Mouse (Mus musculus) c-Kit-positive CD71-positive TER-119-negative erythroid progenitor cells, embryonic 14.5 days (primary cell): ENCODE results near the gene St3gal5.
"Not testable (repeated sequence)": the region's sequence is repeated elsewhere in the genome, so short reads cannot be mapped to it uniquely, and the experiment has no call there.

ENCODE experiments used
- DNase-seq: peaks from one replicate; pipeline ENCODE4 v3.0.0-alpha.2; 2013; ENCODE audit warnings: low read depth

St3gal5 gene

GRCm38 (mm10) chr6:72132671-72133214 is 35.4 kb downstream of the St3gal5 start:
- DNase-seq = no peak

GRCm38 (mm10) chr6:72134850-72135515 is 37.6 kb downstream of the St3gal5 start:
- DNase-seq = peak; percentile 46

DNA sequence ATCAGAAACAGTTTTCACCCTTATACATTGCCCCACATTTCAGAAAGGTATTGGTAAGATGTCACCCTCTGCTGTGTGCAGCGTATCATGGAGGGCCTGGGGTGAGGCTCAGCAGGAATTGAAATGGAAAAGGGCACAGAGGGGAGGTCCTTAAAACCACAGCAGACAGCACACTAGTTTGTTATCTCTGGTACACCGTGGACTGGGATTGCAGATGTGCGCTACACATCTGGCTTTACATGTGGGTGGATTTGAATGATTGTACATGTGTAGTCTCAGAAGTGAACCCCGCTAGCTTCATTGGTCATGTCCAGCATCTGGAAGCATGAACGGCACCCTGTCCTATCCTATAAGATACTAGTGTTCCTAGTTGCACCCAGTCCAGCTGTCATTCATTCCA is 38.6 kb downstream of the St3gal5 start:
- no peak for DNase-seq

GRCm38 (mm10) chr6:72136543-72136942 is 39.2 kb downstream of the St3gal5 start:
- DNase-seq = no peak

GRCm38 (mm10) chr6:72139508-72140193 is 42.3 kb downstream of the St3gal5 start:
- DNase-seq = no peak

GRCm38 (mm10) chr6:72140371-72140770 is 43.0 kb downstream of the St3gal5 start:
- peak; percentile 28 for DNase-seq

- DNase-seq = no peak
Measured at GRCm38 (mm10) chr6:72141191-72141590, 43.8 kb downstream of the St3gal5 start.

GRCm38 (mm10) chr6:72142561-72142960 is 45.2 kb downstream of the St3gal5 start:
- no peak for DNase-seq

DNA sequence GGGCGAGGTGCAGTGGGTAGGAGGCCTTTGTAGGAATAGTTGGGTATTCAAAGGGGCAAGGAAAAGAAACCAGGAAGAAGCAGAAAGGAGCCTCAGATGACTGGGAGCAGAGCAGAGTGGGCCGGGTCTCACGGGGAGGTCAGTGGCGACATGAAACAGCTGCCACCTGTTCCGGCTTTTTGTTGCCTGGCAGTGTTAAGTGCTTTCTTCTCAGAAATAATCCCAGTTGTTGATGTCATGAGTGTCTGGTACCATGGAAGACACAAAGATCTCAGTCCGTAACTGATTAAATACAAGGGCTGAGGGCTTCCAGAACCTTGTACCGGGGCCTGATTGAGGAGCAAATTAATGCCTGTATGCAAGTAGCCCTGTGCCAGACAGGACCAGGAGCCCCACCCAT is 47.0 kb downstream of the St3gal5 start:
- DNase-seq = no peak

DNA sequence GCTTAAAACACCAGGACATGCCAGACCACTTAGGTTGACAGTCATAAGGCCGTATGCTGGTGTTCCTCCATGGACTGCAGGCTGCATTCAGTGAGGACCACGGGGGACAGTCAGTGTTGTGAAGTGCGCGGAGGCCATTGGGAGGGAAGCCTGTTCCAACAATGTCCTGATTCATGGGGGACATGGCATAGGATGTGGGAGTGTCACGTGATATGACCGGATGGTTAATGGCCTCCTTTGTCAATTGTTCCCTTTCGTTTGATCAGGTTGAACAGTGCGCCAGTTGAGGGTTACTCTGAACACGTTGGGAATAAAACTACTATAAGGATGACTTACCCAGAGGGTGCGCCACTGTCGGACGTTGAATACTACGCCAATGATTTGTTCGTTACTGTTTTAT is 49.4 kb downstream of the St3gal5 start:
- DNase-seq = no peak

GRCm38 (mm10) chr6:72148721-72149120 is 51.3 kb downstream of the St3gal5 start:
- no peak for DNase-seq

DNA sequence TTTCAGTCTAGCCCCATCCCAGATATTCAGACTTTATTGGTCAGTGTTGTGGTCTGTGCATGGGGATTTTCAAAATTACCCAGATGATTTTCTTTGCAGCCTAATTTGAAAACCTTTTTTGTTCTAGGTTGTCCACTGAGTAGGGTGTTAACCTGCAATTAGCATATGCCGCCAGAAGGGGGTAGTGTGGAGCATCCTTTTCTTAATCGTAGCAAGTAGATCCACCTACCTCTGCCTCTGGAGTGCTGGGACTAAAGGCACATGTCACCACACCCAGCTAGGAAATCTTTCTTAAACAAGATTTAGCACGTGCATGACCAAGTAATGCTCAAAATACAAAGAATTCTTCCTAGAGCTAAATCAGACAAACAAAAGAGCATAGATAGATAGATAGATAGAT is 52.4 kb downstream of the St3gal5 start:
- DNase-seq = no peak

DNA sequence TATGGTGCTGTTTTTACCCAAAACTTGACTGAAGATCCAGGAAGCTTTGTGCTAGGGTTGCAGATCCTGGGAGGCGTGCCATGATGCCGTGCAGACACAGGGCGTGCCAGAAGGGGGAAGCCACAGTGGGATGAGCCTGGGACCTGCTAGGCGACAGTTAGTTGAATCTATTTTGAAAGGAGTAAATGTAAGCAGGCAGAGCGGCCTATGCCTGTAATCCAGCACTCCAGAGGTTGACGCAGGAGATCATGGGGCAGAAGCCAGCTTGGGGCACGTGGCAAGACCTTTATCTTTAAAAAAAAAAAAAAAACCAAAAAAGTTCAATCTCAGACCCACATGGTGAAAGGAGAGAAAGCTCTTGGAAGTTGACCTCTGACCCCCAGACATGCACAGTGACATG is 55.3 kb downstream of the St3gal5 start:
- DNase-seq = no peak

DNA sequence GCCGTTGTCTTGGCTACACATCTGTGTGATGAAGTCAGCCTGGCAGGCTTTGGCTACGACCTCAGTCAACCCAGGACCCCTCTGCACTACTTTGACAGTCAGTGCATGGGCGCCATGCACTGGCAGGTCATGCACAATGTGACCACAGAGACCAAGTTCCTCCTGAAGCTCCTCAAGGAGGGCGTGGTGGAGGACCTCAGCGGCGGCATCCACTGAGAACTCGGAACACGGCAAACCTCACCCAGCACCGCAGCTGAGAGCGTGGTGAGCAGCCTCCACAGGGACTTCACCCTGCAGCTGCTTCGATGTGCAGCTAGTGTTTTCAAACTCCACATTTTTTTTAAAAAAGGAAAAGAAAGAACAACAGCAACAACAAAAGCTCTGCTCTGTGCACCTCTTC is 56.1 kb downstream of the St3gal5 start:
- DNase-seq = no peak

- DNase-seq = not testable (repeated sequence)
Measured at GRCm38 (mm10) chr6:72154008-72154407, 56.6 kb downstream of the St3gal5 start.

- no peak for DNase-seq
Measured at GRCm38 (mm10) chr6:72154938-72155531, 57.6 kb downstream of the St3gal5 start.

DNA sequence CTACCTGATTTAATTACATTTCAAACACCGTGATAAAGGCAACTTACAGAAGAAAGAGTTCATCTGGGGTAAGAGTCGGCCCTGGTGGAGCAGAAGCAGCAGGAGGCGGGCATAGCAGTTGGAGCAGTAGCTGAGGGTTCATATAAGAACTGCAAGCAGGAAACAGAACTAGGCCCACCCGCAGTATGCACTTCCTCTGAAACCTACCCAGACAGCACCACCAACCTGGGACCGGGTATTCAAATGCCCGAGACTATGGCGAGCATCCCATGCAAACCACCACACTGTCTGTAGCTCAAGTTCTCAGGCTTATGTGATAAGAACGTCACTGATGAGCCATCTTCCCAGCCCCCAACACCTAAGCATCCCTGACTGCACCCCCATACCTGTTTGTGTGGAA is 58.3 kb downstream of the St3gal5 start:
- no peak for DNase-seq

- no peak for DNase-seq
Measured at GRCm38 (mm10) chr6:72158966-72159764, 61.8 kb downstream of the St3gal5 start.

DNA sequence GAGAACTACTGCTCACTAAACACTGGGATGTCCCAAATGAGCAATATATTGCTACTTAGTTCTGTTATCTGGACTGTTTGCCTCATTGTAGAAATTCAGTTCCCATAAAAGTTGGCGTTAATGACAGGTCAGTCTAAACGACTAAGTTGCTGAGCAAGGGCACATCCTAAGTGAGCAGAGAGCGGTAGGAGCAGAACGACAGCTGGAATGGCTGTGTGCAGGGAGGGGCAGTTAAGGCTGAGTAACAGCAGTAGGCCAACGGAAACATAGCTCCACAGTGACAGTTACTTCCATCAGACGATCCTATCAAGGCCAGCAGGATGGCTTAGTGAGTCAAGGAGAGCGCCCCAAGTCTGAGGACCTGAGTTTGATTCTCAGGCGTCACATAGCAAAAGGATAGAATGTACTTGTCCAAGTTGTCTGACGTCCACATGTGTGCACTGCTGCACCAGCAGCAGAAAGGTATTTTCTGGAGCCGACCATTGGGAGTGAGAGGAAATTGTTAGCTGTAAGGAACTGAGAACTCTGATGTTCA is 62.5 kb downstream of the St3gal5 start:
- no peak for DNase-seq

DNA sequence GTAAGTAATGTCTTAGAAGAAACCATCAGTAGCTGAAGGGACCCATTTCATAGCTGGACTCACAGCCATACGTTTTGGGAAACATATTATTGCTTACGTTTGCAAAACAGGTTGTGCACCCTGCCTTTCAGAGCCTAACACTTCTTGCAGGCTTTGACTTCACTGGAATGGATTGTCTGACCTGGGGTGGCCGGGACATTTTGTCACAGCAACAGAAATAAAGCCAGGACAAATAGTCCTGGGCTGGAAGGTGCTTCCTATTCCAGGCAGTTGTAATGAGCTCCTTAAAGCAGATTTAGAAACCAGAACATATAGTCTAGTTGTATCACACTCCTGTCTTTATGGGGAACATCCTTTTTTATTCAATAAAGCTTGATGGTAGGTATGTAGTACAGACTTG is 63.6 kb downstream of the St3gal5 start:
- no peak for DNase-seq

- DNase-seq = no peak
Measured at GRCm38 (mm10) chr6:72161751-72162150, 64.4 kb downstream of the St3gal5 start.
